Mouse (Mus musculus): ENCODE results near the gene Carf.

DNA sequence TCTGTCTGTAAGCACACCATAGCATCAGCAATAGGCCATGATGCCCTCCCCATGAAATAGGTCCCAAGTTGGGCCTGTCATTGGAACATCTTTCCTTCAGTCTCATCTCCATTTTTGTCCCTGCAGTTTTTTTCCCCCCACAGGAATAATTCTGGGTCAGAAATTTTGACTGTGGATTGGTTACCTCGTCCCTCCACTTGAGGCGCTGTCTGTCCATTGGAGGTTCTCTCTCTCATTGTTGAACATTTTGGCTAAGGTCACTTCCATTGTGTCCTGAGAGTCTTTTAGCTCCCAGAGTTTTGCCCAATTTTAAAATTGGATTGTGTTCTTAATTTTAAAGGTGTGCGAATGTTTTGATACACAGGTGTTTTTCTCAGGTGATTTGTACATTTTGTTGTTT lies 98.8 kb downstream of the Carf start:
- TF ChIP-seq TAL1 (IDR thresholded peaks at IDR 0.05; ENCODE audit: low read length): no peak
- TF ChIP-seq GATA1 (IDR thresholded peaks at IDR 0.05; ENCODE audit: low read length): no peak

Data from erythroblast, embryonic 14.5 days (primary cell).